Mouse (Mus musculus): Measurements from ENCODE around the gene Cldn34c4. TPM values are rescaled to one million over a fixed set of nuclear protein-coding genes. Genes with fewer than 3 reads are reported as not detected.

Cldn34c4 gene
- polyA plus RNA-seq (2015; fragmentation: Nextera tagmentation; extraction: Ambion mirVana), result not detected in 2 replicates

DNA sequence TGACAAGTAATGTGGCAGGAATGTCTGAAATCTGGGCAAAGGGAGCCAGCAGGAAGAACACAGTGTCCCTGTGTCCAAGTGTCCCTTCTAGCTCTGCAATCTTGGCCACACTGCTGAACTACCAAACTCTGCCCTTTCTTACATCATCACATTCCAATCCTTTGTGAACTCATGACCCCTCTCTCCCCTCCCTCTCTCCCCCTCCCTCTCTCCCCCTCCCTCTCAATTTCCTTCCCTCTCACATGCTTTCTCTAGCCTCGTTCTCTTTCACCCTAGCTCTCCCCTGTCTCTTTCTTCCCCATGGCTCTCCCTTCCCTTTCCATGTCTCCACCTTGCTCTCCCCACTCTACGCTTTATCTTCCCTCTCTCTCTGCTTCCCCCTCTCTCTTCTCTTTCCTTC, at the start of gene Cldn34c4:
TSS of gene Cldn34c4 (minus strand) at position 101 of the 400 bp plus-strand sequence.
- no peak for ATAC-seq (ENCODE audit: insufficient number of reproducible peaks, low FRiP score, low TSS enrichment, low read depth)
- no peaks in the 10 kb centered on the region for H3K4me1 ChIP-seq
- no peak within 1 kb of the TSS for H3K4me3 ChIP-seq (replicated peaks)
- WGBS, result 48% methylated on average over 2 of the region's 2 CpGs
- no peaks in the 10 kb centered on the region for H3K27me3 ChIP-seq
- H3K4me2 ChIP-seq (replicated peaks), result no peak within 1 kb of the TSS
- no peak within 1 kb of the TSS for H3K27ac ChIP-seq (replicated peaks)
- no peak within 1 kb of the TSS for H3K9ac ChIP-seq
- no peaks in the 10 kb centered on the region for H3K36me3 ChIP-seq
- H3K9me3 ChIP-seq (replicated peaks), result no peaks in the 10 kb centered on the region

DNA sequence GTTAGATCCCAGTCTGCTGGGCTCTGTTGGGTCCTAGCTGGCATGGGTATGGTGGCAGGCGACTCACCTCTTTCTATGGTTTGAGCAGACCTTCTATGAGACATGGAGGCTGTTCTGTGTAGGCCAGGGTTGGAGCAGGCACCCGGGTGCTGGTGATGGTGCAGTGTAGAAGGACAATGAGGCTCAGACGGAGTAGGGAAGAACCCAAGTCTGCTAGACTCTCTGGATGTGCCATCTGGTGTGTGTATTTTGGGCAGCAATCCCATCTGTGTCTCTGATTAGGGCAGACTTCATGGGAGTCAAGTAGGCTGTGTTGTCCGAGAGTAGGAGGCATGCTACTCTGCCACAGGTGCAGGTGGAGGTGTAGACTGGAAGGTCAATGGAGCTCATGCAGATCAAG, 10.7 kb upstream of the Cldn34c4 start:
- Histone ChIP-seq H3K27ac (replicated peaks) (no peak overlapping the region), H3K4me3 (replicated peaks) (no peak overlapping the region), H3K9ac (no peak overlapping the region), H3K4me1 (no peaks in the 10 kb centered on the region), H3K4me2 (replicated peaks) (no peak overlapping the region), H3K27me3 (no peaks in the 10 kb centered on the region), H3K9me3 (replicated peaks) (no peaks in the 10 kb centered on the region), H3K36me3 (no peaks in the 10 kb centered on the region)
- 66% methylated on average over 4 of the region's 4 CpGs for WGBS
- no peak for ATAC-seq (ENCODE audit: insufficient number of reproducible peaks, low FRiP score, low TSS enrichment, low read depth)
